Comparison of ENCODE assay signal across 8 mouse cellular contexts in genomic region chr16:94313229-94314030, GRCm38 (mm10). TPM values are rescaled to one million over a fixed set of nuclear protein-coding genes. Genes with fewer than 3 reads are reported as not detected.
DNase-seq lines count a peak whose midpoint lies in the region; ATAC-seq and TF ChIP-seq lines count a peak whose summit lies in the region.

Gene Hlcs (minus strand): TSS chr16:94313571.

- peaks cover 18 to 20% of the 10 kb centered on the region in 2 experiments for H3K4me1 ChIP-seq in MEL (ENCODE audit: control insufficient read depth in 1 of 2, insufficient read depth in 2 of 2, low read length in 2 of 2)
- H3K4me1 ChIP-seq in hindbrain, embryonic 10.5 days (replicated peaks) = peaks cover 22% of the 10 kb centered on the region

- DNase-seq in MEL (ENCODE audit: low read depth, low spot score) = peak; percentile 97
- DNase-seq in cerebellum, adult 8-10 months = peak; percentile 99
- peak; percentile 96 for DNase-seq in hindbrain, embryonic 10.5 days (ENCODE audit: low spot score)
- DNase-seq in layer of hippocampus, postnatal 10 days (ENCODE audit: low spot score in 2 of 2) = peak; percentile 98 to 99
- DNase-seq in lung, postnatal 10 days = peak; percentile 98
- peak; percentile 99 for DNase-seq in ovary, postnatal 36 days (ENCODE audit: low spot score)
- peak; percentile 98 for DNase-seq in thymus, postnatal 25 days

- H3K9ac ChIP-seq in MEL (ENCODE audit: control insufficient read depth, low read depth, low read length, poor library complexity, severe bottlenecking) = peak within 1 kb of the TSS; percentile 92

- peaks cover 0 to 23% of the 10 kb centered on the region in 2 experiments; a peak in 2 of 4 replicates for H3K36me3 ChIP-seq in MEL (ENCODE audit: control insufficient read depth in 1 of 2, insufficient read depth in 2 of 2, low read length in 2 of 2)
- H3K36me3 ChIP-seq in hindbrain, embryonic 10.5 days = no peaks in the 10 kb centered on the region

- TF ChIP-seq POLR2A in MEL (IDR thresholded peaks at IDR 0.05; ENCODE audit: control insufficient read depth in 1 of 2, insufficient read depth in 1 of 2, low read depth in 1 of 2, low read length in 2 of 2, poor library complexity in 1 of 2) = peak; percentile 84 to 91; a peak in 3 of 4 replicates

- H3K9me3 ChIP-seq in MEL (replicated peaks; ENCODE audit: insufficient read depth, low read length) = no peaks in the 10 kb centered on the region
- no peaks in the 10 kb centered on the region for H3K9me3 ChIP-seq in hindbrain, embryonic 10.5 days

- WGBS in hindbrain, embryonic 10.5 days = under 1% methylated on average over 64 of the region's 64 CpGs

- TF ChIP-seq RAD21 in MEL (IDR thresholded peaks at IDR 0.05; ENCODE audit: low read depth, low read length) = peak; percentile 18

- ATAC-seq in frontal cortex, adult (ENCODE audit: low TSS enrichment) = peak; percentile 79

- H3K4me3 ChIP-seq in MEL (ENCODE audit: control insufficient read depth in 1 of 2, insufficient read depth in 1 of 2, low read depth in 2 of 2, low read length in 2 of 2) = peak within 1 kb of the TSS; percentile 78 to 82
- peak within 1 kb of the TSS; percentile 78 for H3K4me3 ChIP-seq in hindbrain, embryonic 10.5 days

- TF ChIP-seq CTCF in MEL (IDR thresholded peaks at IDR 0.05 in 2 of 3, conservative IDR thresholded peaks at IDR 0.05 in 1 of 3; ENCODE audit: control insufficient read depth in 1 of 3, insufficient read depth in 1 of 3, low read depth in 2 of 3, low read length in 3 of 3, poor library complexity in 1 of 3, severe bottlenecking in 1 of 3) = peak; percentile 81 to 96 (median 87)

- no peak; a peak in 1 of 4 replicates for TF ChIP-seq EP300 in MEL (IDR thresholded peaks at IDR 0.05; ENCODE audit: low read depth in 1 of 2, low read length in 2 of 2)

- no peaks in the 10 kb centered on the region for H3K27me3 ChIP-seq in MEL (ENCODE audit: control insufficient read depth in 1 of 2, insufficient read depth in 2 of 2, low read length in 2 of 2)
- peaks cover 5% of the 10 kb centered on the region; the same call in 1 of the 2 replicates for H3K27me3 ChIP-seq in hindbrain, embryonic 10.5 days (ENCODE audit: insufficient read depth, poor library complexity, severe bottlenecking)

- H3K27ac ChIP-seq in MEL (ENCODE audit: control insufficient read depth, low read depth, low read length) = peak within 1 kb of the TSS; percentile 95
- H3K27ac ChIP-seq in hindbrain, embryonic 10.5 days = peak within 1 kb of the TSS; percentile 99

- peaks cover 1% of the 10 kb centered on the region; the same call in 1 of the 2 replicates for H3K79me2 ChIP-seq in MEL (ENCODE audit: control insufficient read depth, insufficient read depth, low read length, poor library complexity)

TF ChIP-seq in MEL, 35 proteins besides CTCF, POLR2A, EP300 and RAD21:
- TF ChIP-seq CHD2 (IDR thresholded peaks at IDR 0.05; ENCODE audit: low read length) = no peak
- TF ChIP-seq UBTF (IDR thresholded peaks at IDR 0.05; ENCODE audit: borderline replicate concordance, insufficient read depth, low read depth, low read length) = 0 out of 2 replicates have a peak, but pooled peaks have one; percentile 22
- TF ChIP-seq RCOR1 (IDR thresholded peaks at IDR 0.05; ENCODE audit: low read depth, low read length) = peak; percentile 39; the same call in 1 of the 2 replicates
- no peak for TF ChIP-seq USF2 (IDR thresholded peaks at IDR 0.05; ENCODE audit: borderline replicate concordance in 1 of 2, insufficient read depth in 1 of 2, low read depth in 1 of 2, low read length in 2 of 2)
- 0 out of 2 replicates have a peak, but pooled peaks have one; percentile 38 for TF ChIP-seq ETS1 (IDR thresholded peaks at IDR 0.05; ENCODE audit: low read depth, low read length)
- no peak for TF ChIP-seq MEF2A (IDR thresholded peaks at IDR 0.05; ENCODE audit: extremely low read depth, insufficient replicate concordance, low read depth, low read length, poor library complexity, severe bottlenecking)
- 0 out of 2 replicates have a peak, but pooled peaks have one; percentile 16 for TF ChIP-seq MYB (IDR thresholded peaks at IDR 0.05; ENCODE audit: low read depth, low read length)
- TF ChIP-seq MAZ (IDR thresholded peaks at IDR 0.05; ENCODE audit: low read depth, low read length) = peak; percentile 96
- peak; percentile 29; the same call in 1 of the 2 replicates for TF ChIP-seq ZC3H11A (IDR thresholded peaks at IDR 0.05; ENCODE audit: low read depth, low read length)
- TF ChIP-seq HCFC1 (IDR thresholded peaks at IDR 0.05; ENCODE audit: low read depth, low read length) = peak; percentile 86
- 0 out of 2 replicates have a peak, but pooled peaks have one; percentile 60 for TF ChIP-seq ZMIZ1 (IDR thresholded peaks at IDR 0.05; ENCODE audit: low read depth, low read length)
- peak; percentile 33; the same call in 1 of the 2 replicates for TF ChIP-seq POLR2AphosphoS2 (IDR thresholded peaks at IDR 0.05; ENCODE audit: low read length)
- TF ChIP-seq MAX (IDR thresholded peaks at IDR 0.05; ENCODE audit: low read length) = no peak
- no peak for TF ChIP-seq POLR2AphosphoS5 (IDR thresholded peaks at IDR 0.05; ENCODE audit: borderline replicate concordance, low read depth, low read length)
- peak; percentile 33; the same call in 1 of the 2 replicates for TF ChIP-seq TCF12 (IDR thresholded peaks at IDR 0.05; ENCODE audit: low read depth, low read length)
- peak; percentile 86 for TF ChIP-seq ELF1 (IDR thresholded peaks at IDR 0.05; ENCODE audit: low read depth, low read length)
- peak; percentile 87 for TF ChIP-seq NRF1 (IDR thresholded peaks at IDR 0.05; ENCODE audit: insufficient read depth, low read depth, low read length, poor library complexity, severe bottlenecking)
- TF ChIP-seq SMC3 (IDR thresholded peaks at IDR 0.05; ENCODE audit: low read depth, low read length) = peak; percentile 64
- TF ChIP-seq NELFE (IDR thresholded peaks at IDR 0.05; ENCODE audit: low read depth, low read length) = peak; percentile 83

RNA-seq across cellular contexts. Expression of gene Hlcs, which starts in this region (rescaled TPM):
- total RNA-seq in MEL (2012; rRNA removed) = 2.8 and 3.3 TPM in 2 replicates
- 1 to 10 TPM in 1 of 2 experiments, not detected in 1; 6.4 TPM for polyA plus RNA-seq in MEL (2012; ENCODE audit: insufficient read depth in 1 of 2, insufficient read length in 2 of 2, low read depth in 1 of 2, low replicate concordance in 2 of 2, missing spikeins in 1 of 2)
- 10.3 and 13.3 TPM in 2 replicates for polyA plus RNA-seq in hindbrain, embryonic 10.5 days (2016; fragmentation: Nextera tagmentation; extraction: Ambion mirVana)
- 10 to 100 TPM; 12.1 to 14.1 TPM for total RNA-seq in layer of hippocampus, postnatal 10 days (2021)

Comparison
In these comparisons a context has a peak if more than half of its experiments do, and no peak if none do; other contexts are left out.
1. Peak in every context shown above with its lines: DNase-seq, ATAC-seq, H3K4me3 ChIP-seq and H3K27ac ChIP-seq.